Mouse (Mus musculus) ES-E14 (cell line): ENCODE data around the gene Mst1.

ENCODE experiments used
- CHD2 ChIP-seq: IDR thresholded peaks from 2 replicates; pipeline ENCODE4 v1.6.1; 2014; ENCODE audit warnings: mild to moderate bottlenecking, low read depth, low read length, inconsistent platforms
- HCFC1 ChIP-seq: IDR thresholded peaks from 2 replicates; pipeline ENCODE4 v1.6.1; 2012; ENCODE audit warnings: low read length, inconsistent platforms, borderline replicate concordance; ENCODE audit not compliant: insufficient read depth
- MAFK ChIP-seq: IDR thresholded peaks from 2 replicates; pipeline ENCODE4 v1.6.1; 2014; ENCODE audit warnings: mild to moderate bottlenecking, low read depth, low read length, inconsistent platforms; ENCODE audit not compliant: insufficient read depth
- ZNF384 ChIP-seq: IDR thresholded peaks from 2 replicates; pipeline ENCODE4 v1.6.1; 2012; ENCODE audit warnings: low read depth, low read length, inconsistent platforms

DNA sequence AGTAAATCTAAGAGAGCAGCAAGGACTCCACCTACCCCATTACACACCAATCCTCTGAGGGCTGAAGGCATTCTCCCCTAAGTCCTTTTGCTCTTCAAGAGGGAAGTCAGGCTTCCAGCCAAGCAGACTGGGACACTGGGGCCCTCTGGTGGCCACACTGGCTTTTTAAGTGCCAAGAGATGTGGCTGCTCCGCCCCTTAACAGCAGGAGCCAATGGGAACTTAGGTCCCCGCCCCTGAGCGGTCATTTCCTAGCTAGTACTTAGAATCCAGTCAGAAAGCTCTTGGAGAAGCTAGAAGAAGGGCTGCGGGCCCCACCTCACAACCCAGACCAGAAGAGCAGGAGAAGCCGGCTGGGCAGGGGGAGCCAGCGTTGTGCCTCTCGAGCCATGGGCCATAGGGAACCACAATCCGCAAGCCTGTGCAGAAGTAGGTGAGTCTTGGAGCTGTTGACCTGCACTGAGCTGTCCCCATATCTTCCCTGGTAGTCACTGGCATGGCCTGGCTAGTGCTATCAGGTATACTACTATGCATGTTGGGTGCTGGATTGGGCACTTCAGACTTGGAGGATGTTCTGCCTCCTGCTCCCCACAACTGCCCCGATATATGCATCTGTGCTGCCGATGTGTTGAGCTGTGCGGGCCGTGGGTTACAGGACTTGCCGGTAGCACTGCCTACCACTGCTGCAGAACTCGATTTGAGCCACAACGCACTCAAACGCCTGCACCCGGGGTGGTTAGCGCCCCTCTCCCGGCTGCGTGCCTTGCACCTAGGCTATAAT lies 27.2 kb upstream of the Mst1 start, which contains the start of gene Amigo3:
- no peak for TF ChIP-seq MAFK
- TF ChIP-seq ZNF384: no peak
- TF ChIP-seq CHD2: no peak
- no peak for TF ChIP-seq HCFC1
